Mouse (Mus musculus) stomach, embryonic 14.5 days (tissue): ENCODE data around the gene Wipf1. TPM values are rescaled to one million over a fixed set of nuclear protein-coding genes. Genes with fewer than 3 reads are reported as not detected.

ENCODE experiments used
- ATAC-seq: fragments of 200-750 bp; cut with Nextera tagmentation; 2 replicates; pipeline ENCODE4 v1.8.0; 2017; ENCODE audit warnings: low read depth, moderate TSS enrichment; ENCODE audit not compliant: insufficient number of reproducible peaks, insufficient read depth, low FRiP score
- H3K27ac ChIP-seq: fragments of 300-500 bp; sonication (generic); 2 replicates; pipeline ENCODE4 v1.5.1; 2014; ENCODE audit warnings: mild to moderate bottlenecking, low read length, moderate library complexity, mixed read lengths
- H3K27me3 ChIP-seq: fragments of 300-500 bp; sonication (generic); 2 replicates; pipeline ENCODE4 v1.6.1; 2014; ENCODE audit warnings: low read length, control low read depth, mixed read lengths; ENCODE audit not compliant: control insufficient read depth, insufficient read depth
- H3K36me3 ChIP-seq: fragments of 300-500 bp; sonication (generic); 2 replicates; pipeline ENCODE4 v1.6.1; 2014; ENCODE audit warnings: mild to moderate bottlenecking, control low read depth, low read length, moderate library complexity, mixed read lengths; ENCODE audit not compliant: control insufficient read depth, insufficient read depth
- H3K4me1 ChIP-seq: fragments of 300-500 bp; sonication (generic); 2 replicates; pipeline ENCODE4 v1.6.1; 2014; ENCODE audit warnings: low read length, control low read depth, mixed read lengths; ENCODE audit not compliant: control insufficient read depth, insufficient read depth
- H3K4me2 ChIP-seq: fragments of 300-500 bp; sonication (generic); replicated peaks from 2 replicates; pipeline ENCODE4 v1.6.1; 2014; ENCODE audit warnings: low read depth, low read length, control low read depth
- H3K4me3 ChIP-seq: fragments of 300-500 bp; sonication (generic); 2 replicates; pipeline ENCODE4 v1.5.1; 2014; ENCODE audit warnings: low read depth, low read length, control low read depth
- H3K9ac ChIP-seq: fragments of 300-500 bp; sonication (generic); replicated peaks from 2 replicates; pipeline ENCODE4 v1.6.1; 2014; ENCODE audit warnings: low read depth, mild to moderate bottlenecking, control low read depth, low read length, moderate library complexity, mixed read lengths
- H3K9me3 ChIP-seq: fragments of 300-500 bp; sonication (generic); 2 replicates; pipeline ENCODE4 v1.6.1; 2016; ENCODE audit warnings: low read depth, low read length, control low read depth; ENCODE audit not compliant: control insufficient read depth
- WGBS: fragments of 180-500 bp; shearing (Covaris S2); extraction: QIAGEN DNeasy Blood & Tissue Kit; methylation state at CpG from one replicate; pipeline ENCODE4 v1.1.7; 2014; 5-methylcytosine and 5-hydroxymethylcytosine counted together
- polyA plus RNA-seq: library from polyadenylated mRNA; unstranded; fragments of >200 nt; fragmentation: Nextera tagmentation; extraction: Ambion mirVana; gene quantifications from 2 replicates; pipeline ENCODE4 v1.2.1, GENCODE M21; 2014

Wipf1 gene
- polyA plus RNA-seq, 1 experiment from 2014 or later, result 12.0 TPM

- no peak for ATAC-seq
- H3K4me2 ChIP-seq, result no peak overlapping the region
- H3K9me3 ChIP-seq, result no peaks in the 10 kb centered on the region
- no peak overlapping the region for H3K4me3 ChIP-seq
- H3K36me3 ChIP-seq, result peaks cover 3% of the 10 kb centered on the region; the same call in 1 of the 2 replicates
- no peaks in the 10 kb centered on the region for H3K27me3 ChIP-seq
- no peak overlapping the region for H3K27ac ChIP-seq
- 65% methylated on average over 10 of the region's 10 CpGs for WGBS
- no peak overlapping the region for H3K9ac ChIP-seq
- H3K4me1 ChIP-seq, result no peaks in the 10 kb centered on the region
These were observed 85.5 kb downstream of the Wipf1 start for GRCm38 (mm10) chr2:73443985-73444384.

DNA sequence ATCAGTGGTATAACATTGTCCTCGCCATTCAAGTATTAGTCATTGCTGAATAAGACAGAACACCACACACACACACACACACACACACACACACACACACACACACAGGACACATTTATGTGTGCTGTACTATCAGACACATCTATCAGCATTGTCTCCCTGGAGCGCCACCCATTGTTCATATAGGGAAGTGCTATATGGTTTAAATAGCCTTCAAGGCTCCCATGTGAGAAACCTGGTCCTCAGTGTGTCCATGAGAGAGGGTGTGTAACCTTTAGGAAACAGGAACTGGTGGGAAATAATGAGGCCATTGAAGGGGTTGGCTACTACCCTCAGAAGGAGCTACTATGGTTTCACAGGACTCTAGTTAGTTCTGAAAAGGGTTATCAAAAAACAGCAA is 87.5 kb downstream of the Wipf1 start:
- no peak overlapping the region for H3K4me2 ChIP-seq
- ATAC-seq, result no peak
- H3K9ac ChIP-seq, result no peak overlapping the region
- WGBS, result 84% methylated on average over 2 of the region's 2 CpGs
- no peaks in the 10 kb centered on the region for H3K9me3 ChIP-seq
- H3K4me1 ChIP-seq, result no peaks in the 10 kb centered on the region
- H3K27me3 ChIP-seq, result no peaks in the 10 kb centered on the region
- H3K4me3 ChIP-seq, result no peak overlapping the region
- peaks cover 10% of the 10 kb centered on the region; the same call in 1 of the 2 replicates for H3K36me3 ChIP-seq
- H3K27ac ChIP-seq, result no peak overlapping the region

- H3K27me3 ChIP-seq, result no peaks in the 10 kb centered on the region
- no peak overlapping the region for H3K4me3 ChIP-seq
- no peaks in the 10 kb centered on the region for H3K9me3 ChIP-seq
- no peaks in the 10 kb centered on the region for H3K4me1 ChIP-seq
- ATAC-seq, result no peak
- H3K36me3 ChIP-seq, result peaks cover 10% of the 10 kb centered on the region; the same call in 1 of the 2 replicates
- WGBS, result 72% methylated on average over 2 of the region's 2 CpGs
- no peak overlapping the region for H3K27ac ChIP-seq
- H3K4me2 ChIP-seq, result no peak overlapping the region
- H3K9ac ChIP-seq, result no peak overlapping the region
These were observed 89.2 kb downstream of the Wipf1 start for GRCm38 (mm10) chr2:73440319-73440718.

GRCm38 (mm10) chr2:73436976-73437375 is 92.6 kb downstream of the Wipf1 start:
- no peak overlapping the region for H3K4me2 ChIP-seq
- no peak overlapping the region for H3K9ac ChIP-seq
- no peaks in the 10 kb centered on the region for H3K27me3 ChIP-seq
- H3K4me1 ChIP-seq, result 0 out of 2 replicates have a peak, but pooled peaks cover 2% of the 10 kb centered on the region
- peaks cover 10% of the 10 kb centered on the region; the same call in 1 of the 2 replicates for H3K36me3 ChIP-seq
- ATAC-seq, result no peak
- 48% methylated on average over 18 of the region's 18 CpGs for WGBS
- no peaks in the 10 kb centered on the region for H3K9me3 ChIP-seq
- H3K4me3 ChIP-seq, result no peak overlapping the region
- no peak overlapping the region for H3K27ac ChIP-seq

- Histone ChIP-seq H3K4me1 (peaks cover 5% of the 10 kb centered on the region; the same call in 1 of the 2 replicates), H3K9ac (no peak overlapping the region), H3K36me3 (peaks cover 10% of the 10 kb centered on the region; the same call in 1 of the 2 replicates), H3K27me3 (no peaks in the 10 kb centered on the region), H3K27ac (no peak overlapping the region), H3K4me3 (no peak overlapping the region), H3K4me2 (no peak overlapping the region), H3K9me3 (no peaks in the 10 kb centered on the region)
- WGBS, result 88% methylated on average over 2 of the region's 2 CpGs
- ATAC-seq, result no peak
These were observed 93.7 kb downstream of the Wipf1 start for GRCm38 (mm10) chr2:73435847-73436246.

- Histone ChIP-seq H3K4me2 (peak overlapping the region; percentile 32), H3K4me3 (no peak overlapping the region), H3K4me1 (peaks cover 5% of the 10 kb centered on the region; the same call in 1 of the 2 replicates), H3K27ac (peak overlapping the region; percentile 70; the same call in 1 of the 2 replicates), H3K27me3 (no peaks in the 10 kb centered on the region), H3K36me3 (no peaks in the 10 kb centered on the region; the same call in 1 of the 2 replicates), H3K9me3 (no peaks in the 10 kb centered on the region), H3K9ac (no peak overlapping the region; the same call in 1 of the 2 replicates)
- peak; percentile 37; the same call in 1 of the 2 replicates for ATAC-seq
- 23% methylated on average over 14 of the region's 14 CpGs for WGBS
These were observed 97.6 kb downstream of the Wipf1 start for GRCm38 (mm10) chr2:73431959-73432396.

GRCm38 (mm10) chr2:73428803-73429468 is 100.6 kb downstream of the Wipf1 start:
- H3K36me3 ChIP-seq, result no peaks in the 10 kb centered on the region
- no peak overlapping the region for H3K4me2 ChIP-seq
- no peaks in the 10 kb centered on the region for H3K9me3 ChIP-seq
- ATAC-seq, result no peak
- H3K4me1 ChIP-seq, result peaks cover 5% of the 10 kb centered on the region; the same call in 1 of the 2 replicates
- no peak overlapping the region for H3K4me3 ChIP-seq
- H3K27me3 ChIP-seq, result no peaks in the 10 kb centered on the region
- H3K27ac ChIP-seq, result no peak overlapping the region
- H3K9ac ChIP-seq, result no peak overlapping the region
- WGBS, result 53% methylated on average over 21 of the region's 21 CpGs

GRCm38 (mm10) chr2:73427293-73427692 is 102.2 kb downstream of the Wipf1 start:
- H3K4me2 ChIP-seq, result no peak overlapping the region
- WGBS, result 43% methylated on average over 1 of the region's 1 CpGs
- no peak overlapping the region for H3K4me3 ChIP-seq
- no peaks in the 10 kb centered on the region for H3K27me3 ChIP-seq
- no peak overlapping the region for H3K27ac ChIP-seq
- H3K9ac ChIP-seq, result no peak overlapping the region
- no peak for ATAC-seq
- peaks cover 5% of the 10 kb centered on the region; the same call in 1 of the 2 replicates for H3K4me1 ChIP-seq
- H3K9me3 ChIP-seq, result no peaks in the 10 kb centered on the region
- no peaks in the 10 kb centered on the region for H3K36me3 ChIP-seq
